Comparison of ENCODE assay signal across 16 mouse cellular contexts in the genomic region with DNA sequence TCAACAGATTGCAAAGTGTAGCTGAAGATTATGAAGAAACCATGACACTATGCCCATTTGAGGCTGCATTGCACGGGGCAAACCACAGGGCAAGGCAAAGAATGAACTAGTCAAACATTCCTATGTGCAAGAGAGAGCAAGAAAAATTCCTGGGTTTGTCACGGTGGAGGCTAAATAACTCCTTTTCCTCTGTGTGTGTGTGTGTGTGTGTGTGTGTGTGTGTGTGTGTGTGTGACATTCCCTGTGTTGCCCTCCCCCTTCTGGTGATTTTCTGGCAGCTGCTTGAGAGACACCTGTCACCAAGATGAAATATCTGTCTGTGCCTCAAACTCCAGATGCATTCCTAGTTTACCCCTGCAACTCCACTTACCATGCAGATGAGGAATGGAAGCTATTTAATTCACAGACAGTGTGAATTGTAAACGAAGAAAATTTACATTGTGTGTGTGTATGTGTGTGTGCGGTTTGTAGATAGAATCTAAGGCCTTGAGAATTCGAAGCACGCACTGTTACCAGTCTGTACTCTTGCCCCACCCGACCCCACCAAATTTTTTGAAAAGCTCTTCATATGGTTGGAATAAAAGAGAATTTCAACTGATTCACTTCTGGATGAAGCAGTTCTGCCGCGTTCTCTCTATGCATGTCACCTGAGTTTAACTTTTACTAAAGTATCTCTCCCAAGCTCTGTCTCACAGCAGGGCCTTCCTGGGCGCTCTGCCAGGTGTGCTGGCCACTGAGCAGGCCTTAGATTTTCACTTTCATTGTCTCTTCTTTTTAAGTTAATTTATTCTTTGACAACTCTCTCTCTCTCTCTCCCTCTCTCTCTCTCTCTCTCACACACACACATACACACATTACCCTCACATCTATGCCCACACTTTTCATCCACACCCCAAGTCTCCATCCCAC. TPM values are rescaled to one million over a fixed set of nuclear protein-coding genes. Genes with fewer than 3 reads are reported as not detected.
DNase-seq lines count a peak whose midpoint lies in the region; ATAC-seq and TF ChIP-seq lines count a peak whose summit lies in the region.
"Had no signal": no experiment of that assay in that cellular context is flagged by ENCODE, and none has a peak within 500 bp of the region (broad histone marks: within the 10 kb centered on the region; RNA-seq: fewer than 3 reads in every experiment).

No protein-coding gene starts in this region.

- peak overlapping the region; percentile 28 for H3K27ac ChIP-seq in lung, embryonic 16.5 days (ENCODE audit: low read length)
- peak overlapping the region; percentile 66; the same call in 1 of the 2 replicates for H3K27ac ChIP-seq in embryonic facial prominence, embryonic 15.5 days (replicated peaks)
- H3K27ac ChIP-seq: macrophage had no signal

- ATAC-seq in lung, embryonic 16.5 days (ENCODE audit: low read depth) = peak; percentile 78
- no peak for ATAC-seq in embryonic facial prominence, embryonic 15.5 days (ENCODE audit: insufficient number of reproducible peaks, low FRiP score, low TSS enrichment, low read depth)
- ATAC-seq: inflammation-experienced regulatory T-cells, adult 6 months; midbrain, embryonic 16.5 days had no signal

- H3K79me2 ChIP-seq in myocyte (ENCODE audit: control insufficient read depth, insufficient read depth) = no peaks in the 10 kb centered on the region

- no peaks in the 10 kb centered on the region for H3K36me3 ChIP-seq in lung, embryonic 16.5 days (ENCODE audit: control insufficient read depth, insufficient read depth, low read length)
- no peaks in the 10 kb centered on the region for H3K36me3 ChIP-seq in embryonic facial prominence, embryonic 15.5 days
- H3K36me3 ChIP-seq in myocyte (ENCODE audit: control insufficient read depth, insufficient read depth) = no peaks in the 10 kb centered on the region

- H3K9ac ChIP-seq in lung, embryonic 16.5 days (ENCODE audit: low read length) = no peak overlapping the region
- H3K9ac ChIP-seq in embryonic facial prominence, embryonic 15.5 days = no peak overlapping the region

- no peaks in the 10 kb centered on the region for H3K27me3 ChIP-seq in lung, embryonic 16.5 days (ENCODE audit: control insufficient read depth, insufficient read depth, low read depth, low read length)
- no peaks in the 10 kb centered on the region for H3K27me3 ChIP-seq in embryonic facial prominence, embryonic 15.5 days
- no peaks in the 10 kb centered on the region for H3K27me3 ChIP-seq in myocyte (ENCODE audit: control insufficient read depth, insufficient read depth, insufficient read length)

- peak; percentile 19 for DNase-seq in gastrocnemius, postnatal 10 days
- no peak for DNase-seq in gastrocnemius, adult 8-10 months (ENCODE audit: low spot score in 2 of 2)
- DNase-seq in lung, postnatal 14 days = no peak
- no peak for DNase-seq in cerebellum, adult 11 months
- no peak for DNase-seq in right cerebral cortex, postnatal 25 days
- DNase-seq: heart, adult 18-20 months; heart, postnatal 14 days; layer of hippocampus, adult 9-11 months; right cerebral cortex, adult 18-20 months had no signal

- 41% methylated on average over 10 of the region's 10 CpGs for WGBS in lung, embryonic 16.5 days
- WGBS in embryonic facial prominence, embryonic 15.5 days = 26% methylated on average over 10 of the region's 10 CpGs

- no peaks in the 10 kb centered on the region for H3K4me1 ChIP-seq in lung, embryonic 16.5 days (replicated peaks; ENCODE audit: control insufficient read depth, insufficient read depth, low read length)
- peaks cover 8% of the 10 kb centered on the region for H3K4me1 ChIP-seq in embryonic facial prominence, embryonic 15.5 days

- H3ac ChIP-seq in myocyte (ENCODE audit: control insufficient read depth, insufficient read length) = no peak overlapping the region

- no peaks in the 10 kb centered on the region for H3K9me3 ChIP-seq in lung, embryonic 16.5 days (ENCODE audit: control insufficient read depth, low read length)
- H3K9me3 ChIP-seq in embryonic facial prominence, embryonic 15.5 days (replicated peaks) = no peaks in the 10 kb centered on the region

- no peak for TF ChIP-seq POLR2A in myocyte (IDR thresholded peaks at IDR 0.05; ENCODE audit: insufficient read length, low read depth)

- H3K4me3 ChIP-seq in lung, embryonic 16.5 days (ENCODE audit: low read length) = no peak overlapping the region
- no peak overlapping the region for H3K4me3 ChIP-seq in embryonic facial prominence, embryonic 15.5 days (replicated peaks)
- no peak overlapping the region for H3K4me3 ChIP-seq in myocyte
- H3K4me3 ChIP-seq: erythroblast, embryonic 14.5 days had no signal

- H3K4me2 ChIP-seq in lung, embryonic 16.5 days (ENCODE audit: low read depth, low read length) = no peak overlapping the region
- no peak overlapping the region for H3K4me2 ChIP-seq in embryonic facial prominence, embryonic 15.5 days (replicated peaks)
- peak overlapping the region; percentile 27 for H3K4me2 ChIP-seq in myocyte (ENCODE audit: low read depth)

TF ChIP-seq in myocyte, 11 proteins besides CTCF, POLR2A, EP300 and RAD21:
- TF ChIP-seq MAX (IDR thresholded peaks at IDR 0.05; ENCODE audit: low read depth) (no peak), POLR2AphosphoS2 (IDR thresholded peaks at IDR 0.05; ENCODE audit: insufficient read length, low read depth) (no peak), REST (IDR thresholded peaks at IDR 0.05; ENCODE audit: insufficient read depth, insufficient read length) (no peak), SRF (IDR thresholded peaks at IDR 0.05; ENCODE audit: control insufficient read depth, insufficient read length, low read depth) (no peak), TCF3 (IDR thresholded peaks at IDR 0.05; ENCODE audit: insufficient read length, low read depth) (no peak), E2F4 (IDR thresholded peaks at IDR 0.05; ENCODE audit: insufficient read depth) (no peak), MYOD1 (IDR thresholded peaks at IDR 0.05; ENCODE audit: control insufficient read depth in 1 of 3, insufficient read length in 2 of 3, low read depth in 2 of 3) (peak in 2 of 3 experiments; percentile 58 to 75), USF1 (IDR thresholded peaks at IDR 0.05; ENCODE audit: low read depth) (no peak), TCF12 (IDR thresholded peaks at IDR 0.05; ENCODE audit: insufficient read depth, poor library complexity, severe bottlenecking) (peak; percentile 57), MYOG (IDR thresholded peaks at IDR 0.05; ENCODE audit: control insufficient read depth in 1 of 3, insufficient read depth in 1 of 3, insufficient read length in 2 of 3, low read depth in 2 of 3) (peak in 2 of 3 experiments; percentile 60 to 79), CEBPB (IDR thresholded peaks at IDR 0.05; ENCODE audit: insufficient read depth, poor library complexity, severe bottlenecking) (0 out of 2 replicates have a peak, but pooled peaks have one; percentile 3)

RNA-seq across cellular contexts. Expression of gene Stx11, which starts 32.4 kb away (rescaled TPM):
- total RNA-seq in gastrocnemius, postnatal 10 days (2021) = under 1 TPM; 0.59 to 0.79 TPM
- total RNA-seq in gastrocnemius, adult 8-10 months (2022) = under 1 TPM; 0.15 to 0.56 (median 0.30) TPM
- polyA plus RNA-seq in lung, embryonic 16.5 days (2015; fragmentation: Nextera tagmentation; extraction: Ambion mirVana) = 2.2 and 2.7 TPM in 2 replicates
- 5.6 and 6.8 TPM in 2 replicates for polyA plus RNA-seq in embryonic facial prominence, embryonic 15.5 days (2015; fragmentation: Nextera tagmentation; extraction: Ambion mirVana)
- polyA plus RNA-seq in myocyte (2012; fragmentation: generic; extraction: Trizol) = 6.9 TPM
